Mouse (Mus musculus): ENCODE results near the gene Abtb1. TPM values are rescaled to one million over a fixed set of nuclear protein-coding genes. Genes with fewer than 3 reads are reported as not detected.

Gene Abtb1
- total RNA-seq (2021) = 10 to 100 TPM; 18.8 to 20.1 TPM
- long read RNA-seq, experiment 1, transcript Abtb1-201 (12 exons, 1,845 nt) = major isoform, 18 of 34 reads
- long read RNA-seq, experiment 1, partial matches to known transcripts = 2 of 34 reads
- long read RNA-seq, experiment 1, other reads (novel, unspliced or antisense) = 14 of 34 reads
- long read RNA-seq, experiment 2, transcript Abtb1-201 (12 exons, 1,845 nt) = major isoform, 16 of 28 reads
- long read RNA-seq, experiment 2, partial matches to known transcripts = 4 of 28 reads
- long read RNA-seq, experiment 2, other reads (novel, unspliced or antisense) = 8 of 28 reads

DNA sequence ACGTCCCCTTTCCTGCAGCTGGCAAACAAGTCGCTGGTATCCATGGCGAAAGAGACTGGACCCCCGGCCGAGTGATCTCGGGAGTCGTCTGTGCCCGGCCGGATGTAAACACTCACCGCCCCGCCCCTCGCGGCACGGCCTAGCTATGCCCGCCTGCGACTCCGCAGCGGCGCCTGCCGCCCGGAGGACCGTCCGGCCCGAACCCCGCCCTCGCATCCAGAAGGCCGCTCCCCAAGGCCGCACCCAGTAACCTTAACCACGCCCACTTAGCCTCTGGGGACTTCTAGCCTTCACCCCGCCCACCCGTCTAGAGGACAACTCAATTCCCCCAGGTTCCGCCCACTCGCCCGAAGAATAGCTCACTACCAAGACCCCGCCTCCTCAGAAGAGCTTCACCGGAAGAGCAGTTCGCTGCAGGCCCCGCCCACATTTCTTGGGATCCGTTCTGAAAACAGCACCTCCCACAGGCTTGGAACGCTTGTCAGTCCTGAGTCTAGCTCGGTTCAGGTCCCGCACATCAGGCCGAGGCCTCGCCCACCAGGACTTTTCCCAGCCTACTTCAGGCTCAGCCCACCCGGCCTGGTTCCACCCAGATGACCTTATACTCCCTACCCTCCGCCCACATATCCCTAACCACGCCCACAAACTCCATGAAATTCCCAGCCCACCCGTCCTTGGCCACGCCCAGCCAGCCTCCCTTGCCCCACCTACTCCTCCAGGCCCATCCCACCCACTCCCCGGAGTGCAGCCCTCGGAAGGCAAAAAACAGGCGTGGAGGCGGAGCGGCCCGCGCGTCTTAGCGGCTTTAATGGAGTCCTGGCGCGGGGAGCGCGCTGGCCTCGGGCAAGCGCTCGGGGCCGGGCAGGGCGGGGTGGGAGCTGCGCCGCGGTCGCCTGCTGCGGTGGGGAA is at the start of gene Abtb1:
Gene Abtb1, minus strand, starts transcription at position 204 of the 909 bp plus-strand sequence.
- peak; percentile 98 to 99 for DNase-seq (ENCODE audit: low spot score in 2 of 2)

- DNase-seq (ENCODE audit: low spot score in 2 of 2) = no peak
Measured at GRCm38 (mm10) chr6:88890832-88891231, 49.0 kb upstream of the Abtb1 start.

- no peak for DNase-seq (ENCODE audit: low spot score in 2 of 2)
Measured at GRCm38 (mm10) chr6:88889410-88890042, 47.7 kb upstream of the Abtb1 start.

DNA sequence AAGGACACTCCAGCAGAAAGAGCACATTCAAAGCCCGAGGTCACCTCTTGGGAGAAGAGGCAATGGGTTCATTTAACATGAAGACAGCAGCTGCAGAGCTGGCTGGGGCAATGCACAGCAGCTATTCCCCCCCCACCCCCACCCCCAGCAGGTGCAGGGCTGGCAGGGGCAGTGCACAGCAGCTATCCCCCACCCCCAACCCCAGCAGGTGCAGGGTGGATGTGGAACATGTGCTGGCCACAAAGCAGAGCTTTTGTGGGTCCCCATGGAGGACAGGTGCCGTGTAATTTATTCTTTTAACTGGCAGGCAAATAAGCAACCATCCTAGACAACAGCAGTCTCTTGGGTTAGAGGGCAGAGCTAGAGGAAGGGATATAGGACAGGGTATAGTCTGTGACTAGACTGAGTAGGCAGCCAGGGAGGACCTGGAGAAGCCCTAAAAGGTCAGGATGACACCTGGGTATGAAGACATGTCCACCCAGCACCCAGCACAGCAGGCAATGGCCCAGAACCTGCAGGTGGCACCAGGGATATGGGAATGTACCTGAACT is 44.7 kb upstream of the Abtb1 start:
- no peak for DNase-seq (ENCODE audit: low spot score in 2 of 2)

DNA sequence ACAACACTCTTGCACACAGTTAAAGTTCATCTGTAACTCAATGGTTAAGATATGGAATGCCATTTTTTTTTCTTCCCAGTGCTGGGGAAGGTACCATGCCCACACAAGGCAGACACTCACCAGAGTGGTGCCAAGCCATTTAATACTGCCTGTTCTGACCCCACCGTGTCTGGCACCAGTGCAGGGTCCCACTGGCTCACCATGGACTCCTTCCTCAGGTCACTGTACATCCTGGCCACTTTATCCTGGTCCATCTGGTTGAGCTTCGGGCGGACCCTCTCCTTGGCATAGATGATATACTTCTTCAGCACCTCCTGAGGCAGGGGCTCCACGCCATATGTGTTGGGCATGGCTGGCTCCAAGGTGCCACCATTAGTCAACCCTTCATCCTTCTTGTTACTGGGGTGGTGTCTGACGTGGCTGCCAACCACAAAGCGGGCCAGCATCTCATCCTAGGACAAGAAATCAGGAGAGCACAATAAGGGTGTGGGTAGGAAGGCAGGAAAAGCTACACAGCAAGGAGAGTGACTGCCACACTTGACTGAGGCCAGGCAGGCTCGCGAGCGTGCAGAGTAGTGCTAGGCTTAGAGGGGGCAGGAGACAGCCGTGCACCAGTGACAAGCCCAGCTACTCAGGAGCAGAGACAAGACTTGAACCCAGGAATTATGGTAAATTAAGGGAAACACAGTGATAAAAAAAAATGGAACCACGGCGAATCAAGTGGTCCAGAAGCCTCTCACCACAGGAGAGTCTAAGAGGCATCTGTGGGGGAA is 44.0 kb upstream of the Abtb1 start:
- DNase-seq (ENCODE audit: low spot score in 2 of 2) = no peak

GRCm38 (mm10) chr6:88884690-88885089 is 42.9 kb upstream of the Abtb1 start:
- no peak for DNase-seq (ENCODE audit: low spot score in 2 of 2)

DNA sequence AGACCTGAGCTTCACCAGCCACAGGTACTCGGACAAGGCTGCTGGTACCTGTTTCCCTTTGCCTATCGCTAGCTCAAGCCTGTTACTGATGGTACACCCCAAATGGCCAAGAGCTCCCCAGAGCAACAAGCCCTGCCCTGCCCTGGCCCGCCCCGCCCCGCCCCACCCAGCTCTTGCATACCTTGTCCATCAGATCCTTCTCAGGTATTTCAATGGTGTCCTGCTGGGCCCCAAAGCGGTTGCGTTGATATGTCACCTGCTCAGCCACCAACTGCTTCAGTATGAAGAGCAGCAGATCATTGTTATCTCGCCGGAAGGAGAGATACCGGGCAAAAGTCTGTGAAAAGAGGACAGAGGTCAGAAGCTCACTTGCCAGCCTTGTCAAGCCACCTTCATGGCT is 42.4 kb upstream of the Abtb1 start:
- DNase-seq (ENCODE audit: low spot score in 2 of 2) = no peak

DNA sequence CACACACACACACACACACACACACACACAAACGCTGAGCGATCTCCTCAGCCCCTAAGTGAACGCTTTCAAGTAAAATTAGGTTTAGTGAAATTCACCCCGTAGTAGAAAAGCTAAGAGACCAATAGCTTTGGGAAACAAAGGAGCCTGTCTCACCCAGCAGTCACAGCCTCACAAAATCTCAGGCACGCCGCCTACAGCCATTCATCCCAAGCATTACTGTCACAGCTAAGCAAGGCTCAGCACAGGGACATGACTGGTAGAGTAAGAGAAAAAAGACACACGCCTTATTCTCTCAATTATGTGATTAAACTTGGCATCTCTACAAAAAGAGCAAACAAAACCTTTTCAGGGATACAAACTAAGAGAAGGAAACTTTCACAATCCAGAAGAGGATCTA is 39.5 kb upstream of the Abtb1 start:
- no peak for DNase-seq (ENCODE audit: low spot score in 2 of 2)

DNA sequence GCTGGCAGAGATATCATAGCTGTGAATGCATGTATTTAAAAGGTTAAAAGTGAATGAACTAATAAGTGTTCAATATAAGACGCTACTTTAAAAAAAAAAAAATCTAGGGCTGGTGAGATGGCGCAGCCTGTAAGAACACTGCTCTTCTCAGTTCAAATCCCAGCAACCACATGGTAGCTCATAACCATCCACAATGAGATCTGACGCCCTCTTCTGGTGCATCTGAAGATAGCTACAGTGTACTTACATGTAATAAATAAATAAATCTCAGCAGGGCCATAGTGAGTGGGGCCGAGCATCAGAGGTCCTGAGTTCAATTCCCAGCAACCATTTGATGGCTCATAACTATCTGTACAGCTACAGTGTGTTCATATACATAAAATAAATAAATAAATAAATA is 37.7 kb upstream of the Abtb1 start:
- no peak for DNase-seq (ENCODE audit: low spot score in 2 of 2)

DNA sequence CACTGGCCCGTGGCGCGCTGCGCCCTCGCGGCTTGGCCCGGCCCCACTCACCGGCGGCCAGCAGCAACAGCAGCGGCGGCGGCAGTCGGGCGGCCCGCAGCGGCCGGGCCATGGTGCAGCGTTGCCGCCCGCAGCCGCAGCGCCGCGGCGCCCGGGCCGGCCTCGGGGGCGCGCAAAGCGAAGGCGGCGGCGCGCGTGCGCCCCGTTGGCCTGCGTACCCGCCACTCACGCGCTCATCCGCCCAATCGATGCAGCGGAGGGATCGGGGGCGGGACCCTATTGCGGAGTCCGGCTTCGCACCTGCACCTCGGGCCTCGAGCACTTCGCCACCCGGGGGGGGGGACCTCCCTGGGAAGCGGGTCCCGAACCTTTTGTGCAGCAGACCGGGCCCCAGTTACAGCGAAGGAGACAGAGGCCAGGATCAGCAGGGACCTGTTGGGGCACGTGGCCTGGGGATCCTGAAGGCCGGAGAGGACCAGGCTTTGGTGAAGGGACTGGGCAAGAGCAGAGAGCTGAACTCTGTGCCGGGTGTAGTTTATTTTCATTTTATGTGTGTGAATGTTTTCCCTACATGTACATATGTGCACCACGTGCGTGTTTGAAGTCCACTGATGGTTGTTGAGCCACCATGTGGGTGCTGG is 33.2 kb upstream of the Abtb1 start, which contains the start of gene Podxl2:
Gene Podxl2, minus strand, starts transcription at position 177 of the 641 bp plus-strand sequence.
- DNase-seq (ENCODE audit: low spot score in 2 of 2) = peak; percentile 77 to 84

GRCm38 (mm10) chr6:88873965-88874867 is 32.4 kb upstream of the Abtb1 start:
- no peak for DNase-seq (ENCODE audit: low spot score in 2 of 2)

GRCm38 (mm10) chr6:88872811-88873210 is 31.0 kb upstream of the Abtb1 start:
- no peak for DNase-seq (ENCODE audit: low spot score in 2 of 2)

GRCm38 (mm10) chr6:88871546-88871945 is 29.8 kb upstream of the Abtb1 start:
- DNase-seq (ENCODE audit: low spot score in 2 of 2) = no peak

GRCm38 (mm10) chr6:88870594-88870993 is 28.8 kb upstream of the Abtb1 start:
- DNase-seq (ENCODE audit: low spot score in 2 of 2) = no peak

DNA sequence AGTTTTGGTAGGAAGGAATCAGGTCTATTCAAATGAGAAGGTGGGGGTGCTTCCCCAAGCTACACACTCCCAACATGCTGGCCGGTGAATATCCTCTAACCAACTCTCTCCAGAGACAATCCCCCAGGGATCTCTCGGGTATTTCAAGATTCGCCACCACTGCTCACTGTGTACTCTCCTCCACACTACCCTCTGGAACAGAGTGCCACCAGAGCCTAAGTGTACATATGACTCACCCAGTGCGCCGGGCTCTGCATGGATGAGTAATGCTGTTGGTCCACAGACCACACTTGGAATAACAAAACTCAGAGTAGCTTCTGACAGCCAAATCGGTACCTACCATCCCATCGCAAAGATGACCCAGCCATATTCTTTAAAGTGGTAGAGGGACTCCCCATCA is 27.7 kb upstream of the Abtb1 start:
- DNase-seq (ENCODE audit: low spot score in 2 of 2) = no peak

DNA sequence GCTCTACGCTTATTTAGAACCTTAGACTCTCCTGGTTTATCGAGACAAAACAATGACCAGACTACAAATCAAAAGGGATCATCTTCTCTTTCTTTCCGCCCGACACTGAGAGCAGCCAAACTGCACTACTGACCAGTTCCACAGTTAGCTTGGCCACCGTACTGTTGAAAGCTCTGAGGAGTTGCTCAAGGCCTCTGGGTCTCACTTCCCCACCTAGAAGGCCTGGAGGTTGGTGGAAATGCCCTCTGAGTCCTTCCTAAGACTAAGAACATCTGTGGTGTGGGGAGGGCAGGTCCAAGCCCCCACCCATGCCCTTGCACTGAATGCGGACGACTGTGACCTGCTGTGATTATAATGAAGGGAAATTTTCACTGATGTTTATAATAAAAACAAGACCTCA is 23.9 kb upstream of the Abtb1 start:
- DNase-seq (ENCODE audit: low spot score in 2 of 2) = no peak

DNA sequence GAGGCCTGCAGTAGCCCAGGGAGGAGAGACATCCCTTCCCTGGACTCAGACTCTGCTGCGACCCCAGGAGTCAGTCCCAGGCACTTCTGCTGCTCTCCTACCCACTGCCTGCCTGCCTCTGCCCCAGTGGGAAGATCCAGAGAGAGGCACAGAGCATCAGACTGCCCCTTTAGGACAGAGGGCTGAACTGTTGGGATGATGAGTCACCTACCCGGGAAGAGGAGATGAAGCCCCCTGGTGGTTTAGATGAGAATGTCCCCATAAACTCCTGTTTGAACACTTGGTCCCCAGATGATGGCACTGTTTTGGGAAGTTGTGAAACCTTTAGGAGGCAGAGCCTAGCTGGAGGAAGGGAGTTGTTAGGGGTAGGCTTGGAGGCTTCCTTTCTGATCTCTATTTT is 19.1 kb upstream of the Abtb1 start:
- DNase-seq (ENCODE audit: low spot score in 2 of 2) = peak in 1 of 2 experiments; percentile 27

- no peak for DNase-seq (ENCODE audit: low spot score in 2 of 2)
Measured at GRCm38 (mm10) chr6:88858341-88858740, 16.6 kb upstream of the Abtb1 start.

DNA sequence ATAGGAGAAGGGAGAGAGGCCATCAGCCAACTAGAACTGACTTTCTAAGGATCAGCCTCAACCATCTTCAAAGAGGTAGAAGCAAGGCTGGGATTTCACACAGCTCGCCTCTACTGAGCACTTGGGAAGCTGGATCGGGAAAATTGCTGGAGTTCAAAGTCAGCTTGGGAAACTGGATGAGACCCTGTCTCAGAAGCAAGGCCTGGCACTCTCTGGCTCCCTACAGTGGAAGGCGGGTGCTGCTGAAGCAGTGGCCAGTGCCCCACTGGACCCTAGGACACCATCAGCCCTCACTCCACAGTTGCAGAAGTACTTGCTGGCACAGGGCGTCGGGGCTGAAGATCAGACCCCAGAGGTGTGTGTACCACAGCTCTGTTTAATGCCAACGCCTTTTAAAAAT is 16.0 kb upstream of the Abtb1 start:
- DNase-seq (ENCODE audit: low spot score in 2 of 2) = no peak
